Comparison of ENCODE assay signal across 8 mouse cellular contexts in the genomic region with DNA sequence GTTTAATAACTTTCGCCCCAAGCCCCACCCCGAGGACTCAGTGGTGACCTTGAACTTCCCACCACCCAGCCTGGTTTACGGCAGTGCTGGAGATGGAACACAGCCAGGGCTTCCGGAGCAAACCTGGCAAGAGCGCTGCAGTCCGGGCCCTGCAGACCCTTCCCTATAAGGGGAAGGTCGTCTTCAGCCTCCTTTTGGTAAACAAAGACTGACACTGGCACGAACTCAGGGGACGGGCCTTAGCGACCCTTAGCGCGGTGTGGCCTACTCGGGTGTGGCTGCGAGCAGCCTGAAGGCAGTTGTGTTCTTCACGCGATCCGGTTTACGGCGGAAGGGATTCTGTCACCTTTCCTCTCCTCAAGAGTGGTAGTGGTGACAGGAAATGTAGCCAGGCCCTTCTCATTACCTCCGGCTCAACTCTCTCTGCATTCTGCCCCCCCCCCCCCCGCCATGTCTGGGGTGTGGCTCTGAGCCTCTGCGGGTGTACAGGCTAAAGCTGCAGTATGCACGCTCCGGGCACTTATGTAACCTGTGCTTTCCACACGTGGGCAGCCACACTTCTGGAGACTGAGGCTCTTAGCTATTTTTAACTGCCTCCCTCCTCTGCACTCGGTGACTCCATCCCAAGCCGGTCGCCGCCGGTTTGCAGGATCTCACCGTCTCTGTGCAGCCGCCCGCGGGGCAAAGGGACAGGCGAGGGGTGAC. TPM values are rescaled to one million over a fixed set of nuclear protein-coding genes. Genes with fewer than 3 reads are reported as not detected.
DNase-seq lines count a peak whose midpoint lies in the region; ATAC-seq and TF ChIP-seq lines count a peak whose summit lies in the region.

TSS of gene Mpc1 (plus strand) at position 84 of the 705 bp plus-strand sequence.

- H3K36me3 ChIP-seq in CH12.LX (replicated peaks in 1 of 2; ENCODE audit: control insufficient read depth in 1 of 2, insufficient read depth in 1 of 2, low read length in 1 of 2): peaks cover 0 to 9% of the 10 kb centered on the region in 2 experiments
- 0 out of 2 replicates have a peak, but pooled peaks cover 2% of the 10 kb centered on the region for H3K36me3 ChIP-seq in heart, embryonic 14.5 days (ENCODE audit: control insufficient read depth, insufficient read depth, low read length)
- no peaks in the 10 kb centered on the region for H3K36me3 ChIP-seq in liver, embryonic 11.5 days (ENCODE audit: control insufficient read depth, insufficient read depth, low read length)
- no peaks in the 10 kb centered on the region for H3K36me3 ChIP-seq in stomach, embryonic 15.5 days

- no peaks in the 10 kb centered on the region for H3K9me3 ChIP-seq in CH12.LX (replicated peaks; ENCODE audit: low read length)
- no peaks in the 10 kb centered on the region for H3K9me3 ChIP-seq in heart, embryonic 14.5 days (ENCODE audit: control insufficient read depth, low read length)
- no peaks in the 10 kb centered on the region for H3K9me3 ChIP-seq in liver, embryonic 11.5 days (ENCODE audit: control insufficient read depth, low read length)
- no peaks in the 10 kb centered on the region for H3K9me3 ChIP-seq in stomach, embryonic 15.5 days

- TF ChIP-seq CTCF in CH12.LX (conservative IDR thresholded peaks at IDR 0.05 in 1 of 2, IDR thresholded peaks at IDR 0.05 in 1 of 2; ENCODE audit: low read depth in 2 of 2, low read length in 2 of 2): no peak

- H3K4me1 ChIP-seq in CH12.LX (ENCODE audit: control insufficient read depth in 1 of 2, insufficient read depth in 2 of 2): peaks cover 3 to 38% of the 10 kb centered on the region in 2 experiments; a peak in 3 of 4 replicates
- peaks cover 3% of the 10 kb centered on the region; the same call in 1 of the 2 replicates for H3K4me1 ChIP-seq in brown adipose tissue, adult 24 weeks (ENCODE audit: control insufficient read depth, insufficient read depth, insufficient read length, low read length)
- H3K4me1 ChIP-seq in heart, embryonic 14.5 days (ENCODE audit: control insufficient read depth in 2 of 2, insufficient read depth in 2 of 2, low read length in 2 of 2): peaks cover 9 to 13% of the 10 kb centered on the region in 2 experiments
- H3K4me1 ChIP-seq in liver, embryonic 11.5 days (replicated peaks; ENCODE audit: control insufficient read depth, insufficient read depth, low read length): no peaks in the 10 kb centered on the region; the same call in none of the 2 replicates
- peaks cover 12% of the 10 kb centered on the region; the same call in 1 of the 2 replicates for H3K4me1 ChIP-seq in stomach, embryonic 15.5 days

- TF ChIP-seq RAD21 in CH12.LX (IDR thresholded peaks at IDR 0.05; ENCODE audit: low read depth, low read length): no peak

- peak within 1 kb of the TSS; percentile 76 to 92 (median 92) for H3K4me3 ChIP-seq in CH12.LX (replicated peaks in 1 of 3; ENCODE audit: low read depth in 2 of 3, low read length in 2 of 3, poor library complexity in 1 of 3)
- peak within 1 kb of the TSS; percentile 92 for H3K4me3 ChIP-seq in brown adipose tissue, adult 24 weeks (ENCODE audit: insufficient read depth, low read depth, low read length)
- H3K4me3 ChIP-seq in heart, embryonic 14.5 days (ENCODE audit: control insufficient read depth in 1 of 2, insufficient read depth in 1 of 2, low read depth in 1 of 2, low read length in 2 of 2): peak within 1 kb of the TSS; percentile 86 to 87
- peak within 1 kb of the TSS; percentile 93 for H3K4me3 ChIP-seq in liver, embryonic 11.5 days (ENCODE audit: low read depth, low read length)
- H3K4me3 ChIP-seq in stomach, embryonic 15.5 days (replicated peaks): peak within 1 kb of the TSS; percentile 83

- TF ChIP-seq EP300 in CH12.LX (IDR thresholded peaks at IDR 0.05; ENCODE audit: low read length): no peak

- in situ Hi-C loops in CH12.LX (cut with MboI; ENCODE audit: low pct_ligation_motif_present, low pct_unique_long_range_greater_than_20kb, low sequenced_read_pairs): loop anchor here (5.0 kb wide), 1 partner anchor 89 kb away; no protein-coding TSS in a partner anchor

- no peaks in the 10 kb centered on the region; the same call in 1 of the 2 replicates for H3K79me2 ChIP-seq in CH12.LX (replicated peaks; ENCODE audit: control insufficient read depth, extremely low read depth, insufficient read depth, poor library complexity, severe bottlenecking)

- dilution Hi-C loops in CH12.LX (cut with MboI; ENCODE audit: extremely low pct_ligation_motif_present, extremely low pct_unique_long_range_greater_than_20kb, low sequenced_read_pairs): no loop called here

- DNase-seq in CH12.LX (ENCODE audit: extremely low read depth): peak; percentile 83
- DNase-seq in fibroblast of lung, adult 2 months (ENCODE audit: low read depth): peak; percentile 48
- DNase-seq in kidney, postnatal 10 days: peak; percentile 85
- peak; percentile 74 for DNase-seq in liver, embryonic 11.5 days (ENCODE audit: low spot score)
- DNase-seq in naive thymus-derived CD4-positive, alpha-beta T cell, adult 2 months (ENCODE audit: low read depth): peak; percentile 86

- peak within 1 kb of the TSS; percentile 46; the same call in 1 of the 2 replicates for H3K4me2 ChIP-seq in CH12.LX (ENCODE audit: insufficient read depth, low read depth, poor library complexity, severe bottlenecking)
- peak within 1 kb of the TSS; percentile 97 for H3K4me2 ChIP-seq in heart, embryonic 14.5 days (ENCODE audit: low read length)
- H3K4me2 ChIP-seq in liver, embryonic 11.5 days: peak within 1 kb of the TSS; percentile 98
- peak within 1 kb of the TSS; percentile 98 for H3K4me2 ChIP-seq in stomach, embryonic 15.5 days

- peak; percentile 82 for ATAC-seq in heart, embryonic 14.5 days (ENCODE audit: insufficient number of reproducible peaks, insufficient read depth, low FRiP score, low read depth)
- peak; percentile 67 for ATAC-seq in liver, embryonic 11.5 days (replicated peaks; ENCODE audit: low FRiP score)
- ATAC-seq in stomach, embryonic 15.5 days (ENCODE audit: insufficient read depth, low FRiP score, low read depth): peak; percentile 60

- WGBS in heart, embryonic 14.5 days: under 1% methylated on average over 33 of the region's 35 CpGs
- WGBS in liver, embryonic 11.5 days: 1% methylated on average over 34 of the region's 35 CpGs
- under 1% methylated on average over 34 of the region's 35 CpGs for WGBS in stomach, embryonic 15.5 days

- peak within 1 kb of the TSS; percentile 70 for H3K9ac ChIP-seq in CH12.LX (ENCODE audit: insufficient read depth, low read depth)
- H3K9ac ChIP-seq in heart, embryonic 14.5 days (ENCODE audit: low read length): peak within 1 kb of the TSS; percentile 91
- H3K9ac ChIP-seq in liver, embryonic 11.5 days (ENCODE audit: low read depth, low read length): peak within 1 kb of the TSS; percentile 89
- peak within 1 kb of the TSS; percentile 72 for H3K9ac ChIP-seq in stomach, embryonic 15.5 days

- TF ChIP-seq POLR2A in CH12.LX (IDR thresholded peaks at IDR 0.05; ENCODE audit: low read depth, low read length): peak; percentile 61

- H3K27me3 ChIP-seq in CH12.LX (replicated peaks): no peaks in the 10 kb centered on the region
- no peaks in the 10 kb centered on the region for H3K27me3 ChIP-seq in heart, embryonic 14.5 days (ENCODE audit: control insufficient read depth, insufficient read depth, low read length)
- no peaks in the 10 kb centered on the region for H3K27me3 ChIP-seq in liver, embryonic 11.5 days (replicated peaks; ENCODE audit: control insufficient read depth, insufficient read depth, low read length)
- H3K27me3 ChIP-seq in stomach, embryonic 15.5 days (replicated peaks): no peaks in the 10 kb centered on the region

- peak within 1 kb of the TSS; percentile 90 for H3K27ac ChIP-seq in CH12.LX (ENCODE audit: insufficient read depth, low read depth)
- H3K27ac ChIP-seq in brown adipose tissue, adult 24 weeks (replicated peaks; ENCODE audit: low read depth, low read length): peak within 1 kb of the TSS; percentile 96
- peak within 1 kb of the TSS; percentile 97 to 100 for H3K27ac ChIP-seq in heart, embryonic 14.5 days (replicated peaks in 1 of 2; ENCODE audit: control insufficient read depth in 1 of 2, insufficient read depth in 1 of 2, low read depth in 2 of 2, low read length in 2 of 2)
- H3K27ac ChIP-seq in liver, embryonic 11.5 days (ENCODE audit: low read depth, low read length): peak within 1 kb of the TSS; percentile 93
- H3K27ac ChIP-seq in stomach, embryonic 15.5 days: peak within 1 kb of the TSS; percentile 95

TF ChIP-seq in CH12.LX, 34 proteins besides CTCF, POLR2A, EP300 and RAD21 (continues in another document):
- TF ChIP-seq MEF2A (IDR thresholded peaks at IDR 0.05; ENCODE audit: borderline replicate concordance, low read depth, low read length) (no peak), MYC (IDR thresholded peaks at IDR 0.05; ENCODE audit: low read depth, low read length) (no peak), GABPA (IDR thresholded peaks at IDR 0.05; ENCODE audit: insufficient replicate concordance, low read depth, low read length) (no peak), TBP (conservative IDR thresholded peaks at IDR 0.05; ENCODE audit: low read depth, low read length) (0 out of 2 replicates have a peak, but pooled peaks have one; percentile 33), ELF1 (IDR thresholded peaks at IDR 0.05; ENCODE audit: low read depth, low read length) (peak; percentile 33; the same call in 1 of the 2 replicates), TCF12 (IDR thresholded peaks at IDR 0.05; ENCODE audit: low read depth, low read length) (no peak), MAZ (IDR thresholded peaks at IDR 0.05; ENCODE audit: low read depth, low read length) (peak; percentile 16; the same call in 1 of the 2 replicates), HCFC1 (IDR thresholded peaks at IDR 0.05; ENCODE audit: low read depth, low read length) (peak; percentile 58), ZKSCAN1 (IDR thresholded peaks at IDR 0.05; ENCODE audit: borderline replicate concordance, low read depth, low read length) (no peak), ETS1 (conservative IDR thresholded peaks at IDR 0.05; ENCODE audit: low read depth, low read length) (peak; percentile 25), MXI1 (IDR thresholded peaks at IDR 0.05; ENCODE audit: low read depth, low read length) (peak; percentile 51; the same call in 1 of the 2 replicates), CHD1 (IDR thresholded peaks at IDR 0.05; ENCODE audit: low read depth, low read length) (no peak), MAX (IDR thresholded peaks at IDR 0.05; ENCODE audit: low read length) (no peak), USF2 (conservative IDR thresholded peaks at IDR 0.05; ENCODE audit: low read depth, low read length) (no peak), MAFK (IDR thresholded peaks at IDR 0.05; ENCODE audit: insufficient replicate concordance, low read length) (no peak)

RNA-seq across cellular contexts. Expression of gene Mpc1, which starts in this region (rescaled TPM):
- 60.4 and 66.7 TPM in 2 replicates for total RNA-seq in CH12.LX (2012; rRNA removed)
- 232 and 250 TPM in 2 replicates for total RNA-seq in CH12.LX (2014; rRNA removed)
- 75.4 and 77.4 TPM in 2 replicates for polyA plus RNA-seq in CH12.LX (2012; ENCODE audit: insufficient read length, low read depth)
- 3,579 and 4,573 TPM in 2 replicates for polyA plus RNA-seq in brown adipose tissue, adult 24 weeks (2012; ENCODE audit: insufficient read depth, insufficient read length, missing spikeins)
- 279 and 284 TPM in 2 replicates for polyA plus RNA-seq in heart, embryonic 14.5 days (2014; fragmentation: Nextera tagmentation; extraction: Ambion mirVana)
- polyA plus RNA-seq in liver, embryonic 11.5 days (2014; fragmentation: Nextera tagmentation; extraction: Ambion mirVana): 123 and 129 TPM in 2 replicates
- 195 TPM in 2 replicates for polyA plus RNA-seq in stomach, embryonic 15.5 days (2015; fragmentation: Nextera tagmentation; extraction: Ambion mirVana)

Comparison
In these comparisons a context has a peak if more than half of its experiments do, and no peak if none do; other contexts are left out.
1. Peak in every context shown above with its lines: DNase-seq, ATAC-seq, H3K4me3 ChIP-seq and H3K27ac ChIP-seq.
2. RNA of gene Mpc1 (polyA plus RNA-seq): 3,579 to 4,573 TPM in brown adipose tissue, adult 24 weeks; 279 to 284 TPM in heart, embryonic 14.5 days, 195 TPM in stomach, embryonic 15.5 days, 123 to 129 TPM in liver, embryonic 11.5 days and 75.4 to 77.4 TPM in CH12.LX; every median in the first group is over 10 times any median in the second.
3. H3K4me2 ChIP-seq: peak in every context shown above with its lines; median percentile 98 in liver, embryonic 11.5 days; 98 in stomach, embryonic 15.5 days; 97 in heart, embryonic 14.5 days; 46 in CH12.LX.